Mouse (Mus musculus) splenic B cell, adult 2 months (primary cell): ENCODE measurements around the gene Kcne1.

Source experiments
- DNase-seq: peaks from one replicate; pipeline ENCODE4 v3.0.0-alpha.2; 2011; ENCODE audit warnings: low read depth, low spot score
- H3K27me3 ChIP-seq: 2 replicates; pipeline ENCODE4 v1.6.1; 2012; ENCODE audit warnings: mild to moderate bottlenecking, low read length, moderate library complexity, mixed read lengths; ENCODE audit not compliant: control insufficient read depth, poor library complexity, insufficient read depth, severe bottlenecking
- H3K36me3 ChIP-seq: 2 replicates; pipeline ENCODE4 v1.6.1; 2012; ENCODE audit warnings: mild to moderate bottlenecking, low read length, moderate library complexity, mixed read lengths; ENCODE audit not compliant: control insufficient read depth, poor library complexity, insufficient read depth, severe bottlenecking

The Kcne1 gene

DNA sequence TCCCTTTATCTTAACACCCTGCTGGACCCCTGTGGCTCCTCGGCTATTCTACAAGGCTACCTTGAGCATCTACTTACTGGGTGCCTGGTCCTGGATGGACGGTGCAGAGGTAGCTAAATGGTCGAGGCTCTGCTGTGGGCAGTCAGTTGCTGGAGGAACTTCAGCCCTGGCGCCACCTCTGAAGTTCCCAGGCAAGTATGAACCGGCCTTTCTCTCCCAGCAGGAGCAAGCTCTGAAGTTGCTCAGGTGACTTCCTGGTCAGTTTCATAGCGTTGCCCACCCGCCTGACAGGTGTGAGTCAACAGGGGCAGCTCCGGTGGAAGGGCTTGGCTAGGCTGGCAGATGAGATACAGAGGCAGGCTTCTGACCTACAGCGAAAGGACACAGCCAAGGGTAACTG is at the start of gene Kcne1:
Gene Kcne1, minus strand, starts transcription at position 240 of the 400 bp plus-strand sequence.
- no peaks in the 10 kb centered on the region for H3K27me3 ChIP-seq
- H3K36me3 ChIP-seq = no peaks in the 10 kb centered on the region
- no peak for DNase-seq

- no peak for DNase-seq
- Histone ChIP-seq H3K36me3 (no peaks in the 10 kb centered on the region), H3K27me3 (no peaks in the 10 kb centered on the region)
These were observed 48.6 kb upstream of the Kcne1 start for GRCm38 (mm10) chr16:92407883-92408282.

DNA sequence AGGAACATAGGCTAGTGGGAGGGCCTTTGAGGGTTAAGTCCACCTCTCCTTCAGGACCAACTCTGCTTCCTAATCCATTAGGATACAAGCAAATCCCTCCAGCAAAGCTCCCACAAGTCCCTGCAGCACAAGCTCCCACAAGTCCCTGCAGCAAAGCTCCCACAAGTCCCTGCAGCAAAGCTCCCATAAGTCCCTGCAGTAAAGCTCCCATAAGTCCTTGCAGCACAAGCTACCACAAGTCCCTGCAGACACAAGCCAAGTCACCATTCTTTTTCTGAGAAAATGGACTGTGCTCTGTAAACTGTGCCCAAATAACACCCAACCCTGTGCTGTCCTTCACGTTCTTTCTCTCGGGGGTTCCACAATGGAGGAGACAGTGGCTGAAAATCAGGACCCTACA is 44.9 kb upstream of the Kcne1 start:
- Histone ChIP-seq H3K27me3 (no peaks in the 10 kb centered on the region), H3K36me3 (no peaks in the 10 kb centered on the region)
- no peak for DNase-seq

DNA sequence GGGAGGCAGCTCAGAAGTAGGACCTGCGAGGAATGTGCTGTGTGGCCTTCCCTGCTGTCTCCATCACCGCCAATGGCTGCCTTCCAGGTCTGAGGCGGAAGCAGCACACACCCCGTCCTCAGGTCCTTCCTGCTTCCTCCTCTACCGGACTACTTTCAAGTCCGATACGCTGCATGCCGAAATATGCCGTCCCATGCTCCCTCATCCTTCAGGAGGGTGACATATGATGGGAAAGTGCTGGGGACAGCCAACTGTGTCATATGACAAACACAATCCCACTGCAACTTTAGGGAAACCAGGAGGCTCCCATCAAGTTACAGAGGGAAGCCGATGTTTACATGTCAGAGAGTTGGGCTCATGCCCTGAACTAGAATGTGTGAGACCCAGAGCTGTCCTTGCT is 43.8 kb upstream of the Kcne1 start:
- Histone ChIP-seq H3K27me3 (no peaks in the 10 kb centered on the region), H3K36me3 (no peaks in the 10 kb centered on the region)
- DNase-seq = no peak

DNA sequence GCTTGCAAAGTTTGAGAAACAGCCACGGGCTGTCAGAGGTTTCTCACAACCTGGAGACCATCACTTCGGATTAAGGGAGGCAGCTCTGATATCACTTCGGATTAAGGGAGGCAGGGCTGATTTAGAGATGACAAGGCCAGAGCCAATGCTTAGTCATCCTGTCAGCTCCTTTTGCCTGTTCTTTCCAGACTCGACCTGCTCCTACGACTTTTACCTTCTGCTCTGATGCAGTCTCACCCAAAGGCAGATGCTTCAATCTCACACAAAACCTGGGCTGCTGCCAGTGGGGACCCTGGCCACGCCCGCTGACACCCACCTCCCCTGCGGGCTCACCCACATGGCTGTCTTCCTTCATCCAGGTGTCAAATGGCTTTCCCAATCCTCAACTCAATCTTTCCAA is 42.9 kb upstream of the Kcne1 start:
- H3K27me3 ChIP-seq = no peaks in the 10 kb centered on the region
- H3K36me3 ChIP-seq = no peaks in the 10 kb centered on the region
- DNase-seq = no peak

DNA sequence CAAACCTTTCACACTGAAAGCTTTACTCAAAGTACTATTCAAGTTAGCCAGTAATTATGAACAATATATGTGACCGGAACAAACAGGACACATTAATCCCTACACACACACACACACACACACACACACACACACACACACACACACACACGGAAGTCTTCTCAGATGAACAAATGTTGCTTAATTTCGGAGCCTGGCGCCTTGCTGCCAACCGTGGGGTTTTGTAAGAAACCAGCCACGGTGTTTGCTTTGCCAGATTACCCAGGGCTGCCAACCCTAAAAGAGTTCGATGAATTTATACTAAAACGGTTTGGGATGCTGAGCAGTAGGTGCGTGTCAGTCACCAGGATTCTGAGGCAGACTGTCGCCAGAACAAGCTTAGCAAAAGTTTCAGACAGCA is 41.9 kb upstream of the Kcne1 start:
- DNase-seq = no peak
- H3K27me3 ChIP-seq = no peaks in the 10 kb centered on the region
- no peaks in the 10 kb centered on the region for H3K36me3 ChIP-seq

DNA sequence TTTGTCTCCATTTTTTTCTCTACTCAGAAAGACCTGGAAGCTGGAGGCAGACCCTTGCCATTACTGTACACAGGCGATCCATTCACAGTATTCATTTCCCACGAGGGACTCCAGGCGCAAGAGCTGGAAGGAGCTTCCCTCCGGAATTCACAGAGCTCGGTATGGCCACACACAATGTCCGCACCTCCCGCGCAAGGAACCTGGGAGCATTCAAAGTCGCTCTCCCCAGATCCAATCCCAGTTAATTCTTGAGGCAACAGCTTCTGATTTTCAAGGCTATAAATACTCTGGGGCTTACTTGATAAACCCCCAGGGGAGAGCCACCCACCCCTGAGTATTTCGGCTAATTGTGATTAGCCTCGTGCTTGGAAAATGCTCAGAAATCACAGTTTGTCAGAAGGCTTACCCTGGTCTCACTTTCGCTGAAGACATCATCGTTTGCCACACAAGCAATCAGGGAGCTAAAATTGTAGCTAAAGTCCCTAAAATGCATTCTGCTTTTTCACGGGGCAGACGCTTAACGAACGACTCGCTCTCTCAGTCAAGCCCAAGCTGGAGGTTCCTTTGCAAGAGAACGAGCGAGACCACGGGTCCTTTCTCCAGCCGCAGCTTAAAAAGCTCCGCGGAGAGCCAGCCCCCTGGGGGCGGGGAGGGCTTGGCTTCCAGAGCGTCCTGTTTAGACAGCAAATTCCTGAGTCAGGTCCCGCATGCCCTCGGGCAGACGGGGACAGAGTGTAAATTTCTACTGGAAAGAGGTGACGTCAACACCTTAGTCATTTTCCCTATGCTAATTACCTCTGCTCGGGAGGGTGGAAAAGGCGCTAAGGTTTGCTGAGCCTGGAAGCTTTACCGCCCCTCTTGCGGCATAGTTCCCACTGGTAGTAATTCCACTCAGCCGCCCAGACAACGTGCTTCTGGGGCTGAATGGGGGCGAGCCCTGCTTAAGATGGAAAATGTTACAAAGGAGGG is 40.5 kb upstream of the Kcne1 start:
- Histone ChIP-seq H3K36me3 (no peaks in the 10 kb centered on the region), H3K27me3 (no peaks in the 10 kb centered on the region)
- DNase-seq = peak; percentile 23

DNA sequence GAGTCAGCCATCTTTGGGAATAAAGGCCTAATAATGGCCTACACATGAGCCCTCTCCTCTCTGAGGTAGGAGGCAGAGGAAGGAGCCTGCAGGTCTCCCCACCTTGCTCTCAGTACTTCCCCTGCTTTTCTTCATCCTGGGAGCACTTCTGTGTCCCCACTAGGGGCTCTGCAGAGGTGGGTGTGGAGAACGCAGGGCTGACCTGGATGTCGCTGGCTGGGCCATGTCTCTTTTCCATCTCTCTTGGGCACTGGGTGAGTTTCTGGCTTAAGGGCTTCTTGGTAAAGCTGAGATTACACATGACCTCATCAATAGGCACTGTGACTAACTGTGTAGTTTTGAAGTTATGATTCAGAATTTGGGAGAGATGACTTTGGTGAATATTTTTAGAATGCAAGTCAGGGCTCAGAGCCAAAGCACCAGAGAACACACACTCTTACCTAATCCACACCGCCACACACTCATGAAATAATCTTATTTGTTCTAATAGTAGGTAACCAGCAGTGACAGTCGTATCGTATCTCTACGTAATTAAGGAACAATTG is 39.4 kb upstream of the Kcne1 start:
- Histone ChIP-seq H3K27me3 (no peaks in the 10 kb centered on the region), H3K36me3 (no peaks in the 10 kb centered on the region)
- DNase-seq = no peak

GRCm38 (mm10) chr16:92397745-92398573 is 38.7 kb upstream of the Kcne1 start:
- no peak for DNase-seq
- no peaks in the 10 kb centered on the region for H3K27me3 ChIP-seq
- H3K36me3 ChIP-seq = no peaks in the 10 kb centered on the region; the same call in 1 of the 2 replicates

DNA sequence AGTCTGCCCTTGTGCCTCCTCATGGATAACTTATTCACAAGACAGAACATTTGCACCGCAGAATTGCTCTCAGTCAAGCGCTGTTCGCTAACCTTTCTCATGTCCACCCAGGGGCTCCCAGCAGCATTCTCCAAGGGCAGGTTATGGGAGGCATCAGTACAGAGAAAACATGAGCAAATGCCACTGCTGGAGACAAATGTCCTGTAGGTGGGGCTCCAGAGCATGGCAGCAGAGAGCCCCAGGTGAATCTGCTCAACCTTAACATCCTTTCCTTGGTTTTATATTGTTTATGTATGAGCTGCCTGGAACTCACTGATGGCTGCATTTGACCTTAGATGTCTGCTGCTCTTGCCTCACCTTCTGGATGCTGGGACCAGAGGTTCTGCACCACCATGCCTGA is 34.5 kb upstream of the Kcne1 start:
- peak; percentile 11 for DNase-seq
- Histone ChIP-seq H3K36me3 (peaks cover 2% of the 10 kb centered on the region; the same call in 1 of the 2 replicates), H3K27me3 (no peaks in the 10 kb centered on the region)

DNA sequence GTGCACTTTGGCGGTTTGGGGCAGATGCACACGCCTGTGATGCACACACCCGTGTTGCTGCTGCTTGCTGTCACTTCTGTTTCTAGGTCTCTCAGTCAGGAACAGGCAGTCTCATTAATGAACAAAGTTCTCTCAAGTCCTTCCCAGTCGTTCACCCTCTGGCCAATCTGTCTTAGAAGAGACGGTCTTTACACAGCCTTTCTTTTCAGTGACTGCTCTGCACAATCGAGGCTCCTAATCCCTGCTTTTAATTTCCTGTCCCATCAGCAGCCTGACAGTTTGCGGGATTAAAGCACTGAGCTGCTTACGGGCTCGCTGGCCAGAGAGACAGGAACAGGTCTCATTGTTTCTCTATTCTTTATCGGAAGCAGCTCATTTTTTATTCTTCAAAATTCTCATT is 28.4 kb upstream of the Kcne1 start:
- no peak for DNase-seq
- no peaks in the 10 kb centered on the region for H3K27me3 ChIP-seq
- H3K36me3 ChIP-seq = peaks cover under 1% of the 10 kb centered on the region; the same call in 1 of the 2 replicates

DNA sequence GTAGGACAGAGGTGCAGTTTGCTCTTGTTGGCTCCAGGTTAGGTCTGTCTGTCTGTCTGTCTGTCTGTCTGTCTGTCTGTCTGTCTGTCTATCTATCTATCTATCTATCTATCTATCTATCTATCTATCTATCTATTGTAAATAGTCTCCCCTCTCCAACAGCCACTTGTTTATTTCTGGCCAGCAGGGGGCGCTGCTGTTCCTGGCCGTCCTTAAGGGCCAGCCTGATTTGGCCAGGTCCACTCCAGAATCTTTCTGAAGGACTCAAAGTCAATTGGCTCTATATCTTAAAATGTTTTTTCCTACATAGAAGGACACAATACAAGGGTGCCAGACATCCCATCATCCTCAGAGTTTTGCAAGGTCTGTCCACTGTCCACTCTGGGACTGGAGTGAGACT is 25.8 kb upstream of the Kcne1 start:
- DNase-seq = peak; percentile 71
- Histone ChIP-seq H3K36me3 (no peaks in the 10 kb centered on the region), H3K27me3 (no peaks in the 10 kb centered on the region)

- no peaks in the 10 kb centered on the region for H3K27me3 ChIP-seq
- no peak for DNase-seq
- no peaks in the 10 kb centered on the region for H3K36me3 ChIP-seq
These were observed 24.1 kb upstream of the Kcne1 start for GRCm38 (mm10) chr16:92383412-92383811.

DNA sequence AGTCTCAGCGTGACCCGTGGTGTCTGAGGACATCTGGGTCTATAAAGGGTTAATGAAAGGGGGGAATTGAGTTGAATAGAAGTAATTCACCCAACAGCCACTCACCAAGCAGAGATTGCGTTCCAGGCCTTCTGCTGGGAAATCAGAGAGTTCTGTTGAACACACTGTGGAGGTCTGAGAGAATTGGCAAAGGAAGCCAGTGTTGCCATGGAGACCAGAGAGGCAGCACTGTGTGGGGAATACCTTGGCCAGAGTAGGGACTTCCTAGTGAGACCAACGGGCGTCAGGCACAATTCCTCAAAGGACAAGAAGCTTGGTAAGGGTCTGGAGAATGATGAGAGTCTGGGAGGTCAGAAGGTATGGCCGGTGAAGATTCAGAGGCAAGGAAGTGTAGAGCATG is 23.2 kb upstream of the Kcne1 start:
- DNase-seq = no peak
- H3K36me3 ChIP-seq = no peaks in the 10 kb centered on the region
- no peaks in the 10 kb centered on the region for H3K27me3 ChIP-seq

- no peaks in the 10 kb centered on the region for H3K27me3 ChIP-seq
- no peaks in the 10 kb centered on the region for H3K36me3 ChIP-seq
- DNase-seq = no peak
These were observed 21.8 kb upstream of the Kcne1 start for GRCm38 (mm10) chr16:92381092-92381491.
